Mouse (Mus musculus) frontal cortex, postnatal 10 days (tissue): Measurements from ENCODE around the gene Ddx6.

Experiments
- DNase-seq, 2 experiments: peaks; one replicate each; pipeline ENCODE4 v3.0.0; 2022; ENCODE audit warnings: low spot score in 2 of 2, mixed read lengths in 1 of 2

Gene Ddx6

DNA sequence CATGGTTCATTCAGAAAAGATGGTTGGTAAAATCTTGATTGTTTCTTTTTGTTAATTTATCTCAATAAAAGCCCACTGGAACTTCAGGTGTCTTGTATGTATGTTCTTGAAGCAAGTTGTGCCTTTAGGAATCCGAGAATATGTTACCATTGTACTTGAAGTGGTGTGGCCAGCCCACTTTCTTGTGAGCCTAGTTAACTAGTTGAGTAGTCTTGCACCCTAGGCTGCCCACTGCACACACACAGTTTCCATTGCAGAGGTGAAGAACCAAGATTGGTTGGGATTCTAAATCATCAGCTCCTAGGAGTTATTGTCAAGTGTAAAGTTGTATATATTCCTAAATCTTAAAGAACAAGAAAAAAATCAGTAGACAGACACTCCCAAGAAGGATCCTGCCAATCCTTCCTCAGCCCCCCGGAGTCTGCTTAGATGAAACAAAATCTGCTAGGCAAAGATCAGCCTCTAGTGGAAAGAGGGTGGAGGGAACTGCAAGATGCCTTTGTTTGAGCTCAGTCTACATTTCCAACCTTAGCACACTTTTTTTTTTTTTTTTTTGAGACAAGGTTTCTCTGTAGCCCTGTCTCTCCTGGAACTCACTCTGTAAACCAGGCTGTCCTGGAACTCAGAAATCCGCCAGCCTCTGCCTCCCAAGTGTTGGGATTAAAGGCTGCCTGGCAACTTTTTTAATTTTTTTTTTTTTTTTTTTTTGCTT lies 36.1 kb downstream of the Ddx6 start:
- no peak for DNase-seq

DNA sequence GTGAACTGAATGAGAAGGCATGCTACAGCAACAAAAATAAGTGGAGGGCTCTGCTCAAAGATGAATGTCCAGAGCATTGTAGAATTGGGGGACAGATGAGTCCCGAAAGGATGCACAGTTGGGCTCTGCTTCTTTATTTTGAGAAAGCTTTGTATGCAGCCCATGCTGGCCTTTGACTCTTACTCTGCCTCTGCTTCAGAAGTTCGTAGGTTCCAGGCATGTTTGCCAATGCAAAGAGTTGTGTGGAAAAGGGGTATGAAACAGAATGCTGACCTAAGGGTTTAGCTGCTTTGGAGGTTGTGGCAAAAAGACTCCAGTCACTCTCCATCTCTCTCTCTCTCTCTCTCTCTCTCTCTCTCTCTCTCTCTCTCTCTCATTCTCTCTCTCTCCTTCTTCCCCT lies 36.9 kb downstream of the Ddx6 start:
- no peak for DNase-seq

DNA sequence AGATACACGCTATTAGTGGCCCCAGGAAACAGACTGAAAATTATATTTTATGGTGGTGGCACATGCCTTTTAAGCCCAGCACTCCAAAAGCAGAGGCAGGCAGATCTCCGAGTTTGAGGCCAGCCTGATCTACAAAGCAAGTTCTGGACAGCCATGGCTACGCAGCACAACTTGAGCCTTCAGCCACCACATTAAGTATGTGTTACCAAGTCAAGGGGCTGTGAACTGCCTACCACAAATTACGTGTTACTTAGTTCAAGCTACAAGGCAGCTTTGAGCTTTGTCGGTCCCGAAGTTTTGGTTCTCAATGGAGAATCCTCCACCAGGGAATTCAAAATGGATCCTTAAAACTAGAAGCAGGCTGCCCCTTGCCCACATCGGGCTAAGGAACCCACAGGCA lies 38.4 kb downstream of the Ddx6 start:
- no peak for DNase-seq

DNA sequence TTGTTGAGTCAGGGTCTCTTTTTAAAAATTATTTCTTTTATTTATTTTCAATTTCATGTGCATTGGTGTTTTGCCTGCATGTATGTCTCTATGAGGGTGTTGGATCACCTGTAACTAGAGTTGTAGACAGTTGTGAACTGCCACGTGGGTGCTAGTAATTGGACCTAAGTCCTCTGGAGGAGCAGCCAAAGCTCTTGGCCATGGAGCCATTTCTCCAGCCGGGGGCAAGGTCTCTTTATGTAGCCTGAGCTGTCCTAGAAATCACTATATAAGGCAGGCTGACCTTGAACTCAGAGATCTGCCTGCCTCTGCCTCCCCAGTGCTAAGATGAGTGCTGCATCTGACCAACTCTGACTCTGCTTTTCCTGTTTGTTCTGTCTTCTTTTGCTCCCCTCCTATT lies 39.5 kb downstream of the Ddx6 start:
- DNase-seq: no peak

DNA sequence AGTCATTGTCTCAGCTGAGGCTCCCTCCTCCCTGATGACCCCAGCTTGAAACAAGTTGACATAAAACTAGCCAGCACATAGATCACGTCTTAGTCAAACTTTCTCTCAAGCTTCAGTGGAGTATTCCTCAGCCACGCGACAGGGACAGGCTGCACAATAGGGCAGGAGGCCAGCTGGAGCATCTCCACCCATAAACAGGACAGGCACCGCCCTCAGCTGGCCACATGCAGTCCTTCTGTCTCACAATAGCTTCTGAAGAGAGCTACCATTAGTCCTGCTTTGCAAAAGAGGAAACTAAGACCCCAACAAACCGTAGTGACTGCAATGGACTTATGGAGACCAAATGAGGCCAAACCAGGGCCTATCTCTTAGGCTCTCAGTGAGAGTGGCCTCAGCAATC lies 40.8 kb downstream of the Ddx6 start:
- no peak for DNase-seq

DNA sequence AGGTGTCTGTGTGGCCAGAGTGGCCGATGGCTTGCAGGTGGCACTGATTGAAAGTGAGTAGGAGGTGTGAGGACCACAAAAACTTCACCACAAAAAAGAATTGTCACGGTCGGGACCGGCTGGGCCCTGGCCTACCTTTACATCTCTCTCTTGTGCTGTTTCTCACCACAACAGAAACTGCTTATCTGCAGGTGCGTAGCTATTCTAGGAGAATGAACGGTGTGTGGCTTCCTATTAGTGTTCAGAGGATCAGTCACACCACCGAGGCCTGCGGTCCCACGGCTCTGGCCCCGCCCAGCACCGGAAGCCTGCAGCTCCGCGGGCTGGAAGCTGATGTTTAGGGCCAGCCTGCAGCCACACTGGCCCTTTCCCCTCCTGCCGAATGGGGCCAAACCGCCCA lies 41.2 kb downstream of the Ddx6 start:
- DNase-seq: no peak

DNA sequence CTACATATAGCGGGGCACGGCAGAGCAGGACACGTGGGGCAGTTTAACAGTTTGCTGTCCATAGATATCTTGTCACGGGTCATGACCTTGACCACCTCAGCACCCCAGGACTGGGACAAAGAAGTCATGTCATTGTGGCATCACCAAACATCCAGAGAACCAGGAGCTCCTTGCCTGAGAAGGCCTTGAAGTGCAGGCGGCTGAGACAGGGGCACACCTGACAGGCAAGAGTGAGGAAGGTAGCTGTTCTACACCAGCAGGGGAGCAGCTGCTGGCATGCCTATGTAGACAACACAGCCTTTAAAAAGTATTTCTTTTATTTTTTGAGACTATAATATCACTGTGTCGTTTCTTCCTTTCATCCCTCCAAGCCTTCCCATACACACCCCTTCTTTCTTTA lies 41.7 kb downstream of the Ddx6 start:
- DNase-seq: no peak

DNA sequence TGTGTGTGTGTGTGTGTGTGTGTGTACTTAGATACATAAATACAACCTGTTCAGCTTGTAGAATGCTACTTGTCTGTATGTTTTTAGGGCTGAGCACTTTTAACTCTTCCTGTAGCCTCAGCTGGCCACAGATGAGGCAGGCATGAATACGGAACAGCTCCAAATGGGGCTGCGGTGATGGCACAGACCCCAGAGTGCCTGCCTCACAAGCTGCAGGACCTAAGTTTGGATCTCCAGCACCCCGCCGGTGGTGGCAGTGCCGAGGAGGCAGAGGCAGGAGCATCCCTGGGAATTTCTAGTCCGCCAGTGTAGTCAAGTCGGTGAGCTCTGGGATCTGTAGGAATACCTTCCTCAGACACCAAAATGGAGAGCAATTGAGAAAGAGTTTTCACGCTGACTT lies 42.3 kb downstream of the Ddx6 start:
- no peak for DNase-seq

DNA sequence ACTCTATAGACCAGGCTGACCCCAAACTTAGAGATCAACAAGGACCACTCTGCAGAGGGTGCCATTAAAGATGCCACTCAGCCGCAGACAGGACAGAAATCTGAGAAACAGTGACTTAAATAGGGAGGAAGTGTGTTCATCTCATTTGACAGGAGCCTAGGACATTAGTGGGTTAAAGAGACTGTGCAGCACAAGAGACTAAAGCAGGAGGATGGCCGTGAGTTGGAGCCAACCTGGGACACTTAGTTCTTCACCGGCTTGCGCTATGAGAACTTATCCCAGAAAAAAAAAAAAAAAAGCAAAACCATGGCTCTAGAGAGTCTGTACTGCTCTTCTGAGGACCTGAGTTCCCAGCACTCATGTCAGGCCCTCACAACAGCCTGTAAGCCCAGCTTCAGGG lies 43.0 kb downstream of the Ddx6 start:
- no peak for DNase-seq

DNA sequence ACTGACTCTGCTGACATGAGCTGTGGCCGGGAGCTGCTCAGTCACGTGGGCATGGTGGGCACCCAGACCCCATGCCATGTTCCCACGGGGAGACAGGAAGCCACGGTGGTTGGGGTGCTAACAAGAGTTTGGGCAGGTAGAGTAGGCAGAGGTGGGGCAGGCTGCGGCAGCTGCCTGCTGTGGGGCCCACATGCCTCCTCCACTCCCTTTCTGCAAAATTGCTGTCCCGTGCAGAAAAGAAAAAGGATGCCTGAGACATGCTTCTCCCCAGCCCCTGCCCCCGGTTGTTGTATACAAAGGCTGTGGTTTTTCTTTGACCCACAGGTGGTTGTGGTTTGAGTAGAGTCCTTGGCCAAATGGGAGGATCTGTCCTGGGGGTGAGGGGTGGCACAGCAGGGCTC lies 44.2 kb downstream of the Ddx6 start:
- DNase-seq: no peak

DNA sequence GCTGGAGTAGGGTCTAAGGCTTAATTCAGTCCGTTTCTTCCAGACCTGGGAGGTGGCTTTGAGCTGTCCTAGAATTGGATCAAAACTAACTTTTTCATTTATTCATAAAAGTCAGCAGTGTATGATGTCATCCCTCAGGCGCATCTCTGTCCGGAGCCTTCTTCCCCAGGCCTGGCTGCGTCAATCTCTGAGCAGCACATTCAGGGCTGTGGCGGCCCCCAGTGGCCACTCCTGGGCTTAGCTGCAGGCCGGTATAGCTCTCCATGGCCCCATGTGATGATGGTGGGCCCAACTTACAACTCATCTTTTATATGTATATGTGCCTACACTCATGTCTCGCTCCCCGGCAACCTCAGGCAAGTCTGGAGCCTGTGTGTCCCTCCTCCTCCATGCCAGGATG lies 47.3 kb downstream of the Ddx6 start:
- peak in 1 of 2 experiments; percentile 64 for DNase-seq

DNA sequence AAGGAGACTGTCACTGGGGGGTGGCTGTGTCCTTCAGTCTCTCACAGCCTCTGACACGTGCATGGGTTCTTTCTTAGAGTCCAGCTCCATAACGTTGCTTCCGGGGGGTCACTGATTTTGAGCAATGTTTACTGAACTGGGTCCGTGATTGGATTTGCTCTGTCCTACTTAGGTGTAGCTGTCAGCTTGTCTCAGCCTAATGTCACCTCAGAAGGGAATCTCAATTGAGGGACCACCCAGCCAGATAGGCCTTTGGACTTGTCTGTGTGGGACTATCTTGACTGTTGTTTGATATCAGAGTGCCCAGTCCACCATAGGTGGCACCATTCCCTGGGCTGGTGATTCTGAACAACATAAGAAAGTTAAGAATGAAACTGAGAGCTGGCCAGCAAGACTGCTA lies 49.2 kb downstream of the Ddx6 start:
- no peak for DNase-seq

DNA sequence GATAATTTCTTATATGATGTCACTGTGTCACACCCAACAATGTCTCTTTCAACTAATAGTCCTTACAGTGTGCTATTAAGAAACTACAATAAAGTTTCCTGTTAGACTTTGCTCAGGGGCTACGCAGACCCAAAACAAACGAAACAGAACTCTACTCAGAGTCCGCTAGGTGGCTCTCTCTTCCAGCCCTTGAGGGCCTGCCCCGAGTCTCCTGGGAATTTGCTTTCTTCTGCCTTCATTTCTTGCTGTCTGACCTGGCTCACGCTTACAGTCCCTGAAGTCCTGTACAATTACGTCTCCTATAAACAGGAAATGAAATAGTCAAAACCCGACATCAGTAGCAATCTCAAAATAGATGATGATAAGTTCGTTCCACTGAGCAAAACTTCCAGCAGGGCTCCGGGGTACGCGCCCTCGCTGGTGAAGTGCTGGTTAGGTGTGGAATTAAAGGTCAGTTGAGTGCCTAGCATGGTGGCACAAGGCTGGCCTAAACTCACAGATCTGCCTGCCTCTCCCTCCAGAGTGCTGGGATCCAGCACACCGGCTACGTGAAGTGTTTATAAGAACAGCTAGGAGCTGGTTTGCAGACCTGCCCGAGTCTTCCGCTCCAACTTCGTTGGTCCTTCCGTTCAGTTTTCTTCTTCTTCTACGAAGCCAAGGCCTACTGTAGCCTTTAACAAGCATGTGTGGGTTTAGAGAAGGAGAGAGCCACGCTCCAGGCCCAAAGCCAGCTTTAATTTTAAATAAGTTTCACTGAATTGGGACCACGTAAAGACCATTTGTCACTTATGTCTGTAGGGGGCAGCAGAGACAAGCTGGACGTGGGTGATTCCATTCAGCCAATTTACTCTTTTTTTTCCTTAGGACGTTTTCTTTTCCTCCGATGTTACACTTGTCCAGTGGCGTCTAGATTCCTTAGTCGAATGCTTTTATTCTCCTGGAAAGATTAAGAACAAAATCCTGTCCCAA lies 50.7 kb downstream of the Ddx6 start:
- DNase-seq: peak in 1 of 2 experiments; percentile 44

DNA sequence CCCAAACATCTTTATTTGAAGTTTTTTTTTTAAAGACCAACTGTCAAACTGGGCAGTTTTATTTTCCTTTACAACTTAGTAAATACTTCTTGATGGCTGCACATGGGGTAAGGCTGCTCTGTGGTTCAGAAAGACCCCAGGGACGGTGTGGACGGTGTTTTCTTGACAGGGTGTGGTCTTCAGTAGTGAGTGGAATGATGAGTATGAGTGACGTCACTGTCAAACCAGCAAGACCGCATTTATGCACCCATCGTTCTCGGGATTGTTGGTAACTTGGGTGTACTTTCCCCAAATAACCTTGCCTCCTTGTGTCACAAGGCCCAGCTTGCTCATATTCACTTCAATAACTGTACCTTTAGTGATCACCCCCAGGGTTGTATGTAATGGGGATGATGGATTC lies 59.0 kb downstream of the Ddx6 start:
- DNase-seq: no peak

DNA sequence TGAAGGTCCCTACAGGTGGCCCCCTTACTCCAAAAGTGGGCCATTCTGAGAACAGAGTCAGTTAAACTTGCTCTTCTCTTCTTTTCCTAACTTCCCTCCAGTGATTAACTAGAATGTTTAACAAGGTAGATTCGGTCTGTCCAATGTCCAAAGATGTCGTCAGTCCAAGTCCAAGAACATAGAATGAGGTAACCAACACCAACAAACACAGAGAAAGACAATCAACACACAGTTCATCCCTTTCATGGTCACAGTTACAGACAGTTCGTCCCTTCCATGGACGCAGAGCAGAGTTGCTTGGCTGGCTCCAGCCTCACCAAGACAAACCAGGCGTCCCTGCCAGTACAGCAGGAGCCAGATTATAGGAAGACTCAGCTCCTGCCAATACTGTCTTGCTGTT lies 66.7 kb downstream of the Ddx6 start:
- no peak for DNase-seq

DNA sequence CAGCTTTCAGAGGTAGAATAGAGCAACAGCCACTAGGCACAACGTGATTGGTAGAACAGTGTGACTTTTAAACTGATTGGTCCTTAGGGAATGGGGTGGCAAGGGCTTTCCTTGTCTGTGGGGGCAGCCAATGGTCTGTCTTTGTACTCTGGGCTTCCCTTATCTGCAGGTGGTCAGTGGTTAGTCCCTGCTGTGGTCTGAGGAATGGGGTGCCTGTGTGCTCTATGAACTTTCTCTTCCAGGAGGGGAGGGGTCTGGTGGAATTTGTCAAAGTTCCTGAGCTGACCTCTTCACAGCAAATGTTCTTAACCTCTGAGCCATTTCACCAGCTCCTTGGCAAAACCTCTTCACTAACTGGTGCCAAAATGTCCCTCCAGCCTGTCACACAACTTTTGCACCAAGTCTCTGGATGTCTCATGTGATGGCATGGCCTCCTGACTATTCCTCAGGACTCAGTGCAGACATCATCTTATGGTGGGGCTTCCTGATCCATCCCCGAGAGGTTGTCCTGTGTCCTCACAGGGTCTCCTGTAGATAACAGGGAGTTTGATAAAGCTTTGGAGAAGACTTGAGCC lies 67.7 kb downstream of the Ddx6 start:
- DNase-seq: no peak

DNA sequence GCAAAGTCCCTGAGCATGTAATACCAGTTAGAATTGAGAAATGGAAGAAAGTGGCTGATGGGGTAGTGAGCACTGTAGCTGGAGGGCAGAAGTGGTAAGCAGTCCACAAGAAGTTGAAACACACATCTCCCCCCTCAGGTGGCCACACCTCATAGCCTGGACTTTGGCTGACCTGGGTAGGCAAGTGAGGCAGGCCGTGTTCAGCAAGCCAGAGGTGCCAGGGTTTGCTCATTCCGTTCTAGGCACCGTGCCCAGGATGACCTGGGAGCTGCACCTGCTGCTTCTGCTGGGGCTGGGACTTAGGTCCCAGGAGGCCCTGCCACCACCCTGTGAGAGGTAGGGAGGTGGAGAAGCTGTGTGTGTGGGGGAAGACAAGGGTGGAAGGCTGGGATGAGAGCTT lies 68.3 kb downstream of the Ddx6 start, which contains the start of gene Treh:
Gene Treh (plus strand): TSS at position 229 of the 400 bp plus-strand sequence.
- no peak for DNase-seq

DNA sequence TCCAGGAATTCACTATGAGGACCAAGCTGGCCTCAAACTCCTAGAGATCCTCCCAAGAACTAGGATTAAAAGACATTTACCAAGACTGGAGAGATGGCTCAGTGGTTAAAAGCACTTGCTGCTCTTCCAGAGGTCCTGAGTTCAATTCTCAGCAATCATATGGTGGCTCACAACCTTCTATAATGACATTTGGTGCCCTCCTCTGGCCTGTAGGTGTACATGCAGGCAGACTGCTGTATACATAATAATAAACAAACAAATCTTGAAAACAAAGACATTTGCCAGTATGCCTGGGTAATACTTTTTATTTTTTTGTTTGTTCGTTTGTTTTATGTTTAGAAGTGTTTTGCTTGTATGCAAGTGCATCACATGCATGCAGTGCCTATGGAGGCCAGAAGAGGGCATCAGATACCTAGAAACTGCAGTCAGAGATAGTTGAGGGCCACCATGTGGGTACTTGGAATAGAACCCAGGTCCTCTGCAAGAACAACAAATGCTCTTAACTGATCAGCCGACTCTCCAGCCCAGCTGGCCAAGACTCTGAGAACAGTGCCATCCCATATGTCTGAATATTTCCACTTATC lies 73.7 kb downstream of the Ddx6 start:
- DNase-seq: no peak

DNA sequence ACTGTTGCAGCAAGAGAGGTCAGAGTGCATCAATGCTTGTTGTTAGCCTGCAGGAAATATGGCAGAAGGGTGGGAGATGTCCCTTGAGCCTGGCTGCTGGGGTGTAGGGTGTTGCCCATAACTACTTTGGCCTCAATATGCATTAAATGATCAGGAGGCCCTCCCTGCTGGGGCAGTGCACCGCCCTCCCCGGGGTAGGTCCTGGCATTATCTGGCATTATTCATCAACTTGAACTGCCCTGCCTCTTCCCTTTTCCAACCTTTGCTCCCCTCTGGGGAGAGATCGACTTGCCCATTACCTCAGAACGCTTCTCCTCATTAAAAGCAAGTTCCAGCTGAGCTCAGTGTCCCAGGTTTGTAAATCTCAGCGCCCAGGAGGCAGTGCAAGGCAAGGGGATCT lies 74.9 kb downstream of the Ddx6 start:
- no peak for DNase-seq

DNA sequence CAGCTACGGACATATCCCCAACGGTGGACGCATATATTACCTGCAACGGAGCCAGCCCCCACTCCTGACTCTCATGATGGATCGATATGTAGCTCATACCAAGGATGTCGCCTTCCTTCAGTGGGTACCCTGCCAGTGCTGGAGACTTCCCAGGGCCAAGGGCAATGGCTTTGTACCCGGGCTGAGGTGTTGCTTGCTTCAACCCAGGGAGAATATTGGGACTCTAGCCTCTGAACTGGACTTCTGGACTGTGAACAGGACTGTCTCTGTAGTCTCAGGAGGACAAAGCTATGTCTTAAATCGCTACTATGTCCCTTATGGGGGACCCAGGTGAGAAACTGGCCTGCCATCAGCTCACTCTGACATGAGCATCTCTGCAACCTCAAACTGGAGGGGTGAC lies 78.4 kb downstream of the Ddx6 start:
- DNase-seq: no peak

DNA sequence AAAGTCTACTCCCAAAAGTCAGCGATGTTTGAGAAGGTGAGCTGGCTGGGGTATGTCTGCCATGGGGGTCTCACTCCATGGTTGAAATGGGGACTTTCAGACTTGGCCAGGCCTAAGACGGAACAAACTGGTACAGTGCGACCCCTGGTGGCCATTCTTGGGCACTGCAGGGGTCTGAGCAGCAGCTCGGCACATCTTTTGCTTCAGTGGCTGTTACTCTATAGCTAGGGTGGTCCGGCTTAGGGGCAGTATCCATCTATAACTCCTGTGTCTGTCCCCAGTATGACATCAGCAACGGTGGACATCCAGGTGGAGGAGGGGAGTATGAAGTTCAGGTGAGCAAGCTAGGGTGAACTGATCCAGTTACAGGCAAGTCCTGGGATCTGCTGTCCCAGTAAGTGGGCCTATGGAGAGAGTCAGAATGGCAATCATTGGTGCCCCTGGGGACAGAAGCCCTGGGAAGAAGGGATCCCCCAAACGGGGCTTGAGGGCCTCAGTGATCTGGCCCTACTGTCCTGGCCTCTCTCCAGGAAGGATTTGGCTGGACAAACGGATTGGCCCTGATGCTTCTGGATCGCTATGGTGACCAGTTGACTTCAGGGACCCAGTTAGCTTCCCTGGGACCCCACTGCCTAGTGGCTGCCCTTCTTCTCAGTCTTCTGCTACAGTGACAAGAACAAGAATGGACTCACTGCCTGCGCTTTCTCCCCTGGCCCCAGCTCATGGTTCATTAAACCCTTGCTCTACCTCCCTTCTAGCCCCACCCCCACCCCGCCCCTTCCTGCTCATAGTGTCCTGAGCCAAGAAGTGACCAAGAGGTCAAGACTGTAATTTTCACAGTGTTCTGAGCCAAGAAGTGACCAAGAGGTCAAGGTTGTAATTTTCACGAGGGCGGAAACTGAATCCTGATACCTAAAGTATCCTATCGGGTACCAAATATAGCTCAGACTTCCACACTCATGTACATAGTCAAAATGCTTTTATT lies 80.9 kb downstream of the Ddx6 start:
- peak; percentile 55 to 75 for DNase-seq
